Mouse (Mus musculus): ENCODE results near the gene Mpp2. TPM values are rescaled to one million over a fixed set of nuclear protein-coding genes. Genes with fewer than 3 reads are reported as not detected.

Gene Mpp2
- polyA plus RNA-seq, 1 experiment from 2014 or later = 7.0 TPM

- Histone ChIP-seq H3K9ac (ENCODE audit: low read length) (no peak overlapping the region), H3K4me3 (ENCODE audit: low read depth, low read length) (no peak overlapping the region), H3K27me3 (replicated peaks; ENCODE audit: control insufficient read depth, insufficient read depth, low read length) (no peaks in the 10 kb centered on the region), H3K4me2 (ENCODE audit: low read length) (no peak overlapping the region), H3K4me1 (replicated peaks; ENCODE audit: control insufficient read depth, insufficient read depth, low read length) (no peaks in the 10 kb centered on the region), H3K27ac (ENCODE audit: low read depth) (no peak overlapping the region), H3K9me3 (ENCODE audit: control insufficient read depth, low read length) (no peaks in the 10 kb centered on the region), H3K36me3 (ENCODE audit: control insufficient read depth, insufficient read depth, low read length) (peaks cover 15% of the 10 kb centered on the region; the same call in 1 of the 2 replicates)
- no peak for ATAC-seq (replicated peaks; ENCODE audit: low FRiP score, low TSS enrichment, low read depth)
- DNase-seq (ENCODE audit: low spot score) = no peak
- 81% methylated on average over 9 of the region's 9 CpGs for WGBS
Observed at GRCm38 (mm10) chr11:102019736-102020135, 68.6 kb downstream of the Mpp2 start.

- Histone ChIP-seq H3K9ac (ENCODE audit: low read length) (no peak overlapping the region), H3K4me1 (replicated peaks; ENCODE audit: control insufficient read depth, insufficient read depth, low read length) (no peaks in the 10 kb centered on the region), H3K4me2 (ENCODE audit: low read length) (no peak overlapping the region), H3K27me3 (replicated peaks; ENCODE audit: control insufficient read depth, insufficient read depth, low read length) (no peaks in the 10 kb centered on the region), H3K4me3 (ENCODE audit: low read depth, low read length) (no peak overlapping the region), H3K36me3 (ENCODE audit: control insufficient read depth, insufficient read depth, low read length) (peaks cover 34% of the 10 kb centered on the region), H3K27ac (ENCODE audit: low read depth) (no peak overlapping the region), H3K9me3 (ENCODE audit: control insufficient read depth, low read length) (no peaks in the 10 kb centered on the region)
- ATAC-seq (replicated peaks; ENCODE audit: low FRiP score, low TSS enrichment, low read depth) (no peak), DNase-seq (ENCODE audit: low spot score) (no peak)
- WGBS = 90% methylated on average over 1 of the region's 1 CpGs
Observed at GRCm38 (mm10) chr11:102016136-102016535, 72.2 kb downstream of the Mpp2 start.

- ATAC-seq (replicated peaks; ENCODE audit: low FRiP score, low TSS enrichment, low read depth) (no peak), DNase-seq (ENCODE audit: low spot score) (no peak)
- Histone ChIP-seq H3K27me3 (replicated peaks; ENCODE audit: control insufficient read depth, insufficient read depth, low read length) (no peaks in the 10 kb centered on the region), H3K4me3 (ENCODE audit: low read depth, low read length) (no peak overlapping the region), H3K4me1 (replicated peaks; ENCODE audit: control insufficient read depth, insufficient read depth, low read length) (no peaks in the 10 kb centered on the region), H3K9ac (ENCODE audit: low read length) (no peak overlapping the region), H3K27ac (ENCODE audit: low read depth) (no peak overlapping the region), H3K4me2 (ENCODE audit: low read length) (no peak overlapping the region), H3K36me3 (ENCODE audit: control insufficient read depth, insufficient read depth, low read length) (peaks cover 38% of the 10 kb centered on the region), H3K9me3 (ENCODE audit: control insufficient read depth, low read length) (no peaks in the 10 kb centered on the region)
- 67% methylated on average over 6 of the region's 6 CpGs for WGBS
Observed at GRCm38 (mm10) chr11:102015472-102015871, 72.8 kb downstream of the Mpp2 start.

- WGBS = 87% methylated on average over 8 of the region's 8 CpGs
- H3K4me2 ChIP-seq (ENCODE audit: low read length) = no peak overlapping the region
- no peak overlapping the region for H3K4me3 ChIP-seq (ENCODE audit: low read depth, low read length)
- no peak overlapping the region for H3K9ac ChIP-seq (ENCODE audit: low read length)
- no peaks in the 10 kb centered on the region for H3K4me1 ChIP-seq (replicated peaks; ENCODE audit: control insufficient read depth, insufficient read depth, low read length)
- DNase-seq (ENCODE audit: low spot score) (no peak), ATAC-seq (replicated peaks; ENCODE audit: low FRiP score, low TSS enrichment, low read depth) (no peak)
- no peak overlapping the region for H3K27ac ChIP-seq (ENCODE audit: low read depth)
- H3K9me3 ChIP-seq (ENCODE audit: control insufficient read depth, low read length) = no peaks in the 10 kb centered on the region
- no peaks in the 10 kb centered on the region for H3K27me3 ChIP-seq (replicated peaks; ENCODE audit: control insufficient read depth, insufficient read depth, low read length)
- H3K36me3 ChIP-seq (ENCODE audit: control insufficient read depth, insufficient read depth, low read length) = peaks cover 56% of the 10 kb centered on the region
Observed at GRCm38 (mm10) chr11:102013201-102013600, 75.1 kb downstream of the Mpp2 start.

GRCm38 (mm10) chr11:102011510-102011909 lies 76.8 kb downstream of the Mpp2 start:
- no peak for DNase-seq (ENCODE audit: low spot score)
- H3K4me1 ChIP-seq (replicated peaks; ENCODE audit: control insufficient read depth, insufficient read depth, low read length) = no peaks in the 10 kb centered on the region
- peaks cover 49% of the 10 kb centered on the region for H3K36me3 ChIP-seq (ENCODE audit: control insufficient read depth, insufficient read depth, low read length)
- H3K4me3 ChIP-seq (ENCODE audit: low read depth, low read length) = no peak overlapping the region
- H3K4me2 ChIP-seq (ENCODE audit: low read length) = no peak overlapping the region
- WGBS = 82% methylated on average over 8 of the region's 8 CpGs
- no peak for ATAC-seq (replicated peaks; ENCODE audit: low FRiP score, low TSS enrichment, low read depth)
- no peak overlapping the region for H3K9ac ChIP-seq (ENCODE audit: low read length)
- H3K9me3 ChIP-seq (ENCODE audit: control insufficient read depth, low read length) = no peaks in the 10 kb centered on the region
- no peak overlapping the region for H3K27ac ChIP-seq (ENCODE audit: low read depth)
- no peaks in the 10 kb centered on the region for H3K27me3 ChIP-seq (replicated peaks; ENCODE audit: control insufficient read depth, insufficient read depth, low read length)

GRCm38 (mm10) chr11:102010140-102010539 lies 78.2 kb downstream of the Mpp2 start:
- no peaks in the 10 kb centered on the region for H3K4me1 ChIP-seq (replicated peaks; ENCODE audit: control insufficient read depth, insufficient read depth, low read length)
- no peak overlapping the region for H3K27ac ChIP-seq (ENCODE audit: low read depth)
- H3K4me3 ChIP-seq (ENCODE audit: low read depth, low read length) = no peak overlapping the region
- no peak overlapping the region for H3K4me2 ChIP-seq (ENCODE audit: low read length)
- H3K9me3 ChIP-seq (ENCODE audit: control insufficient read depth, low read length) = no peaks in the 10 kb centered on the region
- DNase-seq (ENCODE audit: low spot score) (no peak), ATAC-seq (replicated peaks; ENCODE audit: low FRiP score, low TSS enrichment, low read depth) (no peak)
- H3K36me3 ChIP-seq (ENCODE audit: control insufficient read depth, insufficient read depth, low read length) = peaks cover 49% of the 10 kb centered on the region
- 67% methylated on average over 13 of the region's 13 CpGs for WGBS
- H3K9ac ChIP-seq (ENCODE audit: low read length) = no peak overlapping the region
- no peaks in the 10 kb centered on the region for H3K27me3 ChIP-seq (replicated peaks; ENCODE audit: control insufficient read depth, insufficient read depth, low read length)

- no peak for DNase-seq (ENCODE audit: low spot score)
- 0 out of 2 replicates have a peak, but pooled peaks cover 3% of the 10 kb centered on the region for H3K9me3 ChIP-seq (ENCODE audit: control insufficient read depth, low read length)
- H3K4me1 ChIP-seq (replicated peaks; ENCODE audit: control insufficient read depth, insufficient read depth, low read length) = no peaks in the 10 kb centered on the region
- no peak overlapping the region for H3K4me2 ChIP-seq (ENCODE audit: low read length)
- no peak overlapping the region for H3K4me3 ChIP-seq (ENCODE audit: low read depth, low read length)
- H3K27ac ChIP-seq (ENCODE audit: low read depth) = no peak overlapping the region
- H3K9ac ChIP-seq (ENCODE audit: low read length) = no peak overlapping the region
- no peak for ATAC-seq (replicated peaks; ENCODE audit: low FRiP score, low TSS enrichment, low read depth)
- H3K27me3 ChIP-seq (replicated peaks; ENCODE audit: control insufficient read depth, insufficient read depth, low read length) = no peaks in the 10 kb centered on the region
- H3K36me3 ChIP-seq (ENCODE audit: control insufficient read depth, insufficient read depth, low read length) = peaks cover 54% of the 10 kb centered on the region
- WGBS = 85% methylated on average over 15 of the region's 15 CpGs
Observed at GRCm38 (mm10) chr11:102008954-102009637, 79.2 kb downstream of the Mpp2 start.

GRCm38 (mm10) chr11:102008372-102008771 lies 79.9 kb downstream of the Mpp2 start:
- H3K36me3 ChIP-seq (ENCODE audit: control insufficient read depth, insufficient read depth, low read length) = peaks cover 51% of the 10 kb centered on the region
- H3K27me3 ChIP-seq (replicated peaks; ENCODE audit: control insufficient read depth, insufficient read depth, low read length) = no peaks in the 10 kb centered on the region
- no peaks in the 10 kb centered on the region for H3K4me1 ChIP-seq (replicated peaks; ENCODE audit: control insufficient read depth, insufficient read depth, low read length)
- no peak overlapping the region for H3K4me3 ChIP-seq (ENCODE audit: low read depth, low read length)
- H3K9ac ChIP-seq (ENCODE audit: low read length) = no peak overlapping the region
- WGBS = 91% methylated on average over 8 of the region's 8 CpGs
- H3K27ac ChIP-seq (ENCODE audit: low read depth) = no peak overlapping the region
- H3K9me3 ChIP-seq (ENCODE audit: control insufficient read depth, low read length) = 0 out of 2 replicates have a peak, but pooled peaks cover 3% of the 10 kb centered on the region
- no peak for DNase-seq (ENCODE audit: low spot score)
- no peak for ATAC-seq (replicated peaks; ENCODE audit: low FRiP score, low TSS enrichment, low read depth)
- no peak overlapping the region for H3K4me2 ChIP-seq (ENCODE audit: low read length)

Data from intestine, embryonic 14.5 days (tissue).